28 mouse cellular contexts compared by ENCODE assay signal in the genomic region with DNA sequence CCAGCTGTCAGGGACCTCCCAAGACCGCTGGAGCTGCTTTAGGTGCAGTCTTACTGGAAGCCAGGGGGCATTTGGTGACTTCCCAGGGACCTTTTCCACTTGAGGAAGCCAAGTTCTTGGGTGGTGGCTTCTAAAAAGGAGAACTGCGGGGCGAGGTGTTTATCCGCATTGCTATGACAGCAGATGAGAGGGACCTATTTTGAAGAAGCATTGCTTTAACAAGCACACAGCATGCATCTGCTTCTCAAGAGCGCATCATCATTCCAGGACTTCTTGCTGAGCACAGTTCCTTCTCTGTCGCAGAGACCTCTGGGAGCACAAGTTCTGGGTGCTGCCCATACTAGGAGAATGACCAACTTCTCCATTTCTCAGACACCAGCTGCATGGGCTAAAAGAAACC. TPM values are rescaled to one million over a fixed set of nuclear protein-coding genes. Genes with fewer than 3 reads are reported as not detected.
DNase-seq lines count a peak whose midpoint lies in the region; ATAC-seq lines count a peak whose summit lies in the region.
"Had no signal": no experiment of that assay in that cellular context is flagged by ENCODE, and none has a peak within 500 bp of the region (broad histone marks: within the 10 kb centered on the region; RNA-seq: fewer than 3 reads in every experiment).

No protein-coding gene starts in this region.

- H3K9me3 ChIP-seq in liver, embryonic 12.5 days (replicated peaks), result no peaks in the 10 kb centered on the region
- H3K9me3 ChIP-seq in hindbrain, embryonic 12.5 days (replicated peaks), result no peaks in the 10 kb centered on the region
- H3K9me3 ChIP-seq: embryonic facial prominence, embryonic 13.5 days; forebrain, embryonic 13.5 days; heart, embryonic 15.5 days; hindbrain, embryonic 15.5 days; limb, embryonic 13.5 days; liver, embryonic 13.5 days; midbrain, embryonic 10.5 days; neural tube, embryonic 15.5 days had no signal

- peak; percentile 12 to 58 for DNase-seq in heart, adult 9 months (ENCODE audit: low spot score in 2 of 2)
- no peak for DNase-seq in heart, adult 8-10 months (ENCODE audit: low spot score)
- no peak for DNase-seq in retina, embryonic 14.5 days (ENCODE audit: low spot score)
- DNase-seq: adrenal gland, postnatal 10 days; cerebellum, adult 11 months; cerebellum, adult 9-11 months; embryo, embryonic 11 days; heart, postnatal 36 days; kidney, adult 2 months; kidney, postnatal 10 days; liver, embryonic 13.5 days; lung, adult 2 months; lung, postnatal 14 days; thymus, postnatal 14 days had no signal

- no peak overlapping the region for H3K4me2 ChIP-seq in liver, embryonic 12.5 days
- no peak overlapping the region for H3K4me2 ChIP-seq in hindbrain, embryonic 12.5 days (replicated peaks)
- H3K4me2 ChIP-seq: embryonic facial prominence, embryonic 13.5 days; forebrain, embryonic 13.5 days; heart, embryonic 15.5 days; hindbrain, embryonic 15.5 days; limb, embryonic 13.5 days; liver, embryonic 13.5 days; neural tube, embryonic 15.5 days had no signal

- H3K9ac ChIP-seq in liver, embryonic 12.5 days, result no peak overlapping the region
- no peak overlapping the region for H3K9ac ChIP-seq in hindbrain, embryonic 12.5 days
- H3K9ac ChIP-seq: embryonic facial prominence, embryonic 13.5 days; forebrain, embryonic 13.5 days; heart, embryonic 15.5 days; hindbrain, embryonic 15.5 days; limb, embryonic 13.5 days; liver, embryonic 13.5 days; neural tube, embryonic 15.5 days had no signal

- WGBS in liver, embryonic 12.5 days (ENCODE audit: insufficient replicate concordance), result 45% methylated on average over 6 of the region's 6 CpGs
- WGBS in hindbrain, embryonic 12.5 days, result 81% methylated on average over 6 of the region's 6 CpGs

- no peak overlapping the region for H3K4me3 ChIP-seq in liver, embryonic 12.5 days
- no peak overlapping the region for H3K4me3 ChIP-seq in hindbrain, embryonic 12.5 days
- H3K4me3 ChIP-seq: embryonic facial prominence, embryonic 13.5 days; erythroblast, embryonic 14.5 days; forebrain, embryonic 13.5 days; heart, embryonic 15.5 days; hindbrain, embryonic 15.5 days; limb, embryonic 13.5 days; liver, embryonic 13.5 days; midbrain, embryonic 10.5 days; neural tube, embryonic 15.5 days had no signal

- H3K4me1 ChIP-seq in liver, embryonic 12.5 days, result no peaks in the 10 kb centered on the region
- no peaks in the 10 kb centered on the region for H3K4me1 ChIP-seq in hindbrain, embryonic 12.5 days
- H3K4me1 ChIP-seq: embryonic facial prominence, embryonic 13.5 days; hindbrain, embryonic 15.5 days; liver, embryonic 13.5 days; neural tube, embryonic 15.5 days had no signal

- peak; percentile 84 for ATAC-seq in common myeloid progenitor, adult 5-6 weeks (replicated peaks; ENCODE audit: low read depth, poor library complexity, severe bottlenecking)
- ATAC-seq in megakaryocyte progenitor cell, adult 5-6 weeks (replicated peaks; ENCODE audit: poor library complexity), result peak; percentile 74
- ATAC-seq in liver, embryonic 12.5 days, result no peak
- no peak for ATAC-seq in hindbrain, embryonic 12.5 days (ENCODE audit: low FRiP score)
- ATAC-seq: forebrain, embryonic 13.5 days; midbrain, embryonic 16.5 days; Patski had no signal

- no peaks in the 10 kb centered on the region for H3K36me3 ChIP-seq in liver, embryonic 12.5 days
- no peaks in the 10 kb centered on the region for H3K36me3 ChIP-seq in hindbrain, embryonic 12.5 days
- H3K36me3 ChIP-seq: embryonic facial prominence, embryonic 13.5 days; heart, embryonic 15.5 days; hindbrain, embryonic 15.5 days; limb, embryonic 13.5 days; liver, embryonic 13.5 days; midbrain, embryonic 10.5 days; neural tube, embryonic 15.5 days had no signal

- peaks cover 27% of the 10 kb centered on the region for H3K27me3 ChIP-seq in liver, embryonic 12.5 days (replicated peaks)
- H3K27me3 ChIP-seq in hindbrain, embryonic 12.5 days, result peaks cover 26% of the 10 kb centered on the region

- H3K27ac ChIP-seq in liver, embryonic 12.5 days, result no peak overlapping the region
- no peak overlapping the region for H3K27ac ChIP-seq in hindbrain, embryonic 12.5 days
- H3K27ac ChIP-seq: embryonic facial prominence, embryonic 13.5 days; forebrain, embryonic 13.5 days; heart, embryonic 15.5 days; hindbrain, embryonic 15.5 days; limb, embryonic 13.5 days; liver, embryonic 13.5 days; midbrain, embryonic 10.5 days; neural tube, embryonic 15.5 days had no signal

RNA-seq across cellular contexts. Expression of gene Stard8, which starts 14.8 kb away (rescaled TPM):
- 10 to 100 TPM; 26.1 to 28.2 (median 26.4) TPM for total RNA-seq in heart, adult 8-10 months (2022)
- total RNA-seq in common myeloid progenitor, adult 5-6 weeks (2017), result 3.6 and 4.0 TPM in 2 replicates
- total RNA-seq in megakaryocyte progenitor cell, adult 5-6 weeks (2015), result 4.4 and 5.6 TPM in 2 replicates
- 3.1 and 6.9 TPM in 2 replicates for total RNA-seq in megakaryocyte progenitor cell, adult 5-6 weeks (2017)
- 5.2 and 6.1 TPM in 2 replicates for polyA plus RNA-seq in liver, embryonic 12.5 days (2016; fragmentation: Nextera tagmentation; extraction: Ambion mirVana)
- polyA plus RNA-seq in hindbrain, embryonic 12.5 days (2016; fragmentation: Nextera tagmentation; extraction: Ambion mirVana), result 21.0 and 22.1 TPM in 2 replicates

Comparison
In these comparisons a context has a peak if more than half of its experiments do, and no peak if none do; other contexts are left out.
1. DNase-seq: peak in heart, adult 9 months (2 of 2); none in heart, adult 8-10 months (single experiment) and retina, embryonic 14.5 days (single experiment).
2. ATAC-seq: peak in common myeloid progenitor, adult 5-6 weeks (single experiment) and megakaryocyte progenitor cell, adult 5-6 weeks (single experiment); none in liver, embryonic 12.5 days (single experiment) and hindbrain, embryonic 12.5 days (single experiment).